Mouse (Mus musculus) C2C12 (cell line): ENCODE results near the gene Cyb5rl.

Source experiments
- CTCF ChIP-seq: IDR thresholded peaks from one replicate; pipeline ENCODE4 v1.5.1; 2011; ENCODE audit not compliant: control insufficient read depth, insufficient read depth, insufficient read length
- FOSL1 ChIP-seq: IDR thresholded peaks from one replicate; pipeline ENCODE4 v1.8.0; 2011; ENCODE audit warnings: mild to moderate bottlenecking, low read length; ENCODE audit not compliant: poor library complexity, insufficient read depth, severe bottlenecking
- MAX ChIP-seq: IDR thresholded peaks from one replicate; pipeline ENCODE4 v1.6.1; 2011; ENCODE audit warnings: mild to moderate bottlenecking, control low read depth
- MYOD1 ChIP-seq: IDR thresholded peaks from one replicate; pipeline ENCODE4 v1.6.1; 2011; ENCODE audit warnings: low read depth; ENCODE audit not compliant: control insufficient read depth, insufficient read length

- no peak for TF ChIP-seq CTCF
- no peak for TF ChIP-seq FOSL1
- no peak for TF ChIP-seq MAX
- no peak for TF ChIP-seq MYOD1
Observed at GRCm38 (mm10) chr4:107135663-107136062, 68.9 kb downstream of the Cyb5rl start.
